Mouse (Mus musculus) MEL (cell line): Measurements from ENCODE around the gene Loxl3. TPM values are rescaled to one million over a fixed set of nuclear protein-coding genes. Genes with fewer than 3 reads are reported as not detected.

Source experiments
- DNase-seq: peaks from one replicate; pipeline ENCODE4 v3.0.0; 2011; ENCODE audit warnings: low read depth, low spot score
- H3K27ac ChIP-seq: 2 replicates; pipeline ENCODE4 v1.5.1; 2012; ENCODE audit warnings: low read depth, mild to moderate bottlenecking, control low read depth, low read length, moderate library complexity; ENCODE audit not compliant: control insufficient read depth
- H3K27me3 ChIP-seq, 2 experiments: fragments of 150-350 bp in 1 of 2; sonication (generic) in 1 of 2; 2 replicates each; pipeline ENCODE4 v1.6.1; 2012; ENCODE audit warnings: low read length in 2 of 2, mild to moderate bottlenecking in 2 of 2, improper control_type of control experiment in 1 of 2, moderate library complexity in 1 of 2; ENCODE audit not compliant: insufficient read depth in 2 of 2, control insufficient read depth in 1 of 2
- H3K36me3 ChIP-seq, 2 experiments: 2 replicates each; pipeline ENCODE4 v1.6.1; 2012 to 2014; ENCODE audit warnings: low read length in 2 of 2, improper control_type of control experiment in 1 of 2, inconsistent platforms in 1 of 2, mild to moderate bottlenecking in 1 of 2; ENCODE audit not compliant: insufficient read depth in 2 of 2, control insufficient read depth in 1 of 2
- H3K4me1 ChIP-seq, 2 experiments: fragments of 150-350 bp in 1 of 2; sonication (generic) in 1 of 2; 2 replicates each; pipeline ENCODE4 v1.6.1; 2012; ENCODE audit warnings: low read length in 2 of 2, improper control_type of control experiment in 1 of 2, mild to moderate bottlenecking in 1 of 2; ENCODE audit not compliant: insufficient read depth in 2 of 2, control insufficient read depth in 1 of 2
- H3K4me3 ChIP-seq, 2 experiments: fragments of 150-350 bp in 1 of 2; sonication (generic) in 1 of 2; 2 replicates each; pipeline ENCODE4 v1.5.1; 2012; ENCODE audit warnings: low read depth in 2 of 2, low read length in 2 of 2, mild to moderate bottlenecking in 2 of 2, moderate library complexity in 2 of 2, control low read depth in 1 of 2, improper control_type of control experiment in 1 of 2; ENCODE audit not compliant: control insufficient read depth in 1 of 2, insufficient read depth in 1 of 2
- H3K79me2 ChIP-seq: 2 replicates; pipeline ENCODE4 v1.6.1; 2012; ENCODE audit warnings: mild to moderate bottlenecking, low read length, moderate library complexity; ENCODE audit not compliant: control insufficient read depth, poor library complexity, insufficient read depth
- H3K9ac ChIP-seq: 2 replicates; pipeline ENCODE4 v1.6.1; 2012; ENCODE audit warnings: low read depth, mild to moderate bottlenecking, control low read depth, low read length, moderate library complexity; ENCODE audit not compliant: control insufficient read depth, poor library complexity, severe bottlenecking
- H3K9me3 ChIP-seq: fragments of 150-350 bp; sonication (generic); replicated peaks from 2 replicates; pipeline ENCODE4 v1.6.1; 2012; ENCODE audit warnings: mild to moderate bottlenecking, low read length, improper control_type of control experiment, moderate library complexity; ENCODE audit not compliant: insufficient read depth
- BHLHE40 ChIP-seq: IDR thresholded peaks from 2 replicates; pipeline ENCODE4 v1.6.1; 2012; ENCODE audit warnings: low read depth, mild to moderate bottlenecking, inconsistent platforms, low read length, improper control_type of control experiment, borderline replicate concordance
- CHD1 ChIP-seq: IDR thresholded peaks from 2 replicates; pipeline ENCODE4 v1.6.1; 2012; ENCODE audit warnings: low read depth, mild to moderate bottlenecking, inconsistent platforms, low read length, improper control_type of control experiment
- CHD2 ChIP-seq: IDR thresholded peaks from 2 replicates; pipeline ENCODE4 v1.6.1; 2011; ENCODE audit warnings: low read length, improper control_type of control experiment
- CTCF ChIP-seq, 3 experiments: IDR thresholded peaks in 2 of 3; conservative IDR thresholded peaks in 1 of 3; 2 replicates each; pipeline ENCODE4 v1.5.1; 2011 to 2012; ENCODE audit warnings: low read length in 3 of 3, low read depth in 2 of 3, mild to moderate bottlenecking in 2 of 3, improper control_type of control experiment in 1 of 3, inconsistent platforms in 1 of 3, mixed read lengths in 1 of 3, moderate library complexity in 1 of 3; ENCODE audit not compliant: control insufficient read depth in 1 of 3, insufficient read depth in 1 of 3, poor library complexity in 1 of 3, severe bottlenecking in 1 of 3
- E2F4 ChIP-seq: IDR thresholded peaks from 2 replicates; pipeline ENCODE4 v1.6.1; 2011; ENCODE audit warnings: low read depth, low read length, improper control_type of control experiment, borderline replicate concordance
- EP300 ChIP-seq, 2 experiments: IDR thresholded peaks; 2 replicates each; pipeline ENCODE4 v1.6.1; 2011; ENCODE audit warnings: improper control_type of control experiment in 2 of 2, low read length in 2 of 2, low read depth in 1 of 2, mild to moderate bottlenecking in 1 of 2
- KAT2A ChIP-seq: conservative IDR thresholded peaks from 2 replicates; pipeline ENCODE4 v1.6.1; 2012; ENCODE audit warnings: low read depth, low read length, improper control_type of control experiment, inconsistent platforms
- MAX ChIP-seq: IDR thresholded peaks from 2 replicates; pipeline ENCODE4 v1.6.1; 2011; ENCODE audit warnings: low read length, improper control_type of control experiment
- MYB ChIP-seq: IDR thresholded peaks from 2 replicates; pipeline ENCODE4 v1.6.1; 2011; ENCODE audit warnings: mild to moderate bottlenecking, low read depth, low read length, improper control_type of control experiment
- MYC ChIP-seq: IDR thresholded peaks from 2 replicates; pipeline ENCODE4 v1.6.1; 2011; ENCODE audit warnings: low read depth, mild to moderate bottlenecking, low read length, improper control_type of control experiment, moderate library complexity
- NRF1 ChIP-seq: IDR thresholded peaks from 2 replicates; pipeline ENCODE4 v1.6.1; 2014; ENCODE audit warnings: low read depth, mild to moderate bottlenecking, inconsistent platforms, low read length, improper control_type of control experiment, moderate library complexity; ENCODE audit not compliant: poor library complexity, insufficient read depth, severe bottlenecking
- POLR2A ChIP-seq, 2 experiments: IDR thresholded peaks; 2 replicates each; pipeline ENCODE4 v1.6.1; 2011 to 2012; ENCODE audit warnings: low read length in 2 of 2, mild to moderate bottlenecking in 2 of 2, control low read depth in 1 of 2, improper control_type of control experiment in 1 of 2, low read depth in 1 of 2, moderate library complexity in 1 of 2; ENCODE audit not compliant: control insufficient read depth in 1 of 2, insufficient read depth in 1 of 2, poor library complexity in 1 of 2
- POLR2AphosphoS5 ChIP-seq: IDR thresholded peaks from 2 replicates; pipeline ENCODE4 v1.6.1; 2012; ENCODE audit warnings: low read depth, borderline replicate concordance, mild to moderate bottlenecking, inconsistent platforms, low read length, moderate library complexity, mixed read lengths
- RCOR1 ChIP-seq: IDR thresholded peaks from 2 replicates; pipeline ENCODE4 v1.6.1; 2012; ENCODE audit warnings: low read depth, mild to moderate bottlenecking, inconsistent platforms, low read length, improper control_type of control experiment
- SIN3A ChIP-seq: IDR thresholded peaks from 2 replicates; pipeline ENCODE4 v1.6.1; 2012; ENCODE audit warnings: low read length, improper control_type of control experiment, inconsistent platforms
- SMC3 ChIP-seq: IDR thresholded peaks from 2 replicates; pipeline ENCODE4 v1.6.1; 2011; ENCODE audit warnings: low read depth, low read length, improper control_type of control experiment
- UBTF ChIP-seq: IDR thresholded peaks from 2 replicates; pipeline ENCODE4 v1.6.1; 2012; ENCODE audit warnings: low read depth, mild to moderate bottlenecking, inconsistent platforms, low read length, improper control_type of control experiment, moderate library complexity, borderline replicate concordance; ENCODE audit not compliant: insufficient read depth
- USF2 ChIP-seq, 2 experiments: IDR thresholded peaks; 2 replicates each; pipeline ENCODE4 v1.6.1; 2011 to 2012; ENCODE audit warnings: improper control_type of control experiment in 2 of 2, low read length in 2 of 2, borderline replicate concordance in 1 of 2, inconsistent platforms in 1 of 2, low read depth in 1 of 2, mild to moderate bottlenecking in 1 of 2; ENCODE audit not compliant: insufficient read depth in 1 of 2
- ZC3H11A ChIP-seq: IDR thresholded peaks from 2 replicates; pipeline ENCODE4 v1.6.1; 2012; ENCODE audit warnings: low read depth, mild to moderate bottlenecking, inconsistent platforms, low read length, improper control_type of control experiment
- polyA plus RNA-seq, 2 experiments: library from polyadenylated mRNA; stranded (reverse) in 1 of 2; unstranded in 1 of 2; fragments of >175 nt in 1 of 2; fragments of >200 nt in 1 of 2; gene quantifications; 2 replicates each; pipeline versions ENCODE4 v1.2.1 to v1.2.4; 2012; ENCODE audit warnings: low replicate concordance in 2 of 2, low read depth in 1 of 2; ENCODE audit not compliant: insufficient read length in 2 of 2, insufficient read depth in 1 of 2, missing spikeins in 1 of 2
- total RNA-seq: library from RNA; depleted of rRNA; stranded (reverse); fragments of 300-350 nt; gene quantifications from 2 replicates; pipeline ENCODE4 v1.2.3, GENCODE M21; 2012

The Loxl3 gene
- total and polyA plus RNA-seq, 3 experiments: 0.77 to 1.0 TPM; not detected in 1

DNA sequence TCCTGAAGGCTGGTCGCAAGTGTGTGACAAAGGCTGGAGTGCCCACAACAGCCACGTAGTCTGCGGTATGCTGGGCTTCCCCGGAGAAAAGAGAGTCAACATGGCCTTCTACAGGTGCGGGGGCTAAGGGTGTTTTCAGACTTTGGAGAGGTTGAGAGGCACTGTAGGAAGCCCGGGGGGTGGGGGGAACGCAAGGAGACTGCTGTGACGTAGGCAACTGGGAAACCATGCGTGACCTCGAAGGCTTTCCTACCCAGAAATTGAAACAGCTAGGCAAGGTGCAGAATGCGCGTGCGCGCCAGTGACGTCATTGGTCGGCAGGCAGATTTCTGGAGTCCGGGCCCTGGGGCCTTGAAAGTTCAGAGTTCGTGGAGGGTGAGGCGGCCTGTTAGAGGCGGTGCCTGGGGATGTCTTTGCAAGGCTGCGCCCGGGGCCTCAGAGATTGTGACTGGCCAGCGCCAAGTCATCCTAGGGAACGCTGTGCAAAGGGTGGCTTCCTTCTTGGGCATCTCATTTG lies 4.6 kb downstream of the Loxl3 start:
- peak; percentile 77 for DNase-seq
- H3K4me1 ChIP-seq: peaks cover 0 to 4% of the 10 kb centered on the region in 2 experiments; a peak in 2 of 4 replicates
- no peaks in the 10 kb centered on the region for H3K9me3 ChIP-seq
- H3K79me2 ChIP-seq: no peaks in the 10 kb centered on the region
- H3K4me3 ChIP-seq: peak overlapping the region; percentile 34 to 42
- no peak for TF ChIP-seq USF2 (IDR thresholded peaks at IDR 0.05; ENCODE audit: borderline replicate concordance in 1 of 2, insufficient read depth in 1 of 2, low read depth in 1 of 2, low read length in 2 of 2)
- TF ChIP-seq NRF1: peak; percentile 75
- no peak for TF ChIP-seq ZC3H11A
- peak in 1 of 2 experiments; percentile 17; a peak in 1 of 4 replicates for TF ChIP-seq POLR2A (IDR thresholded peaks at IDR 0.05; ENCODE audit: control insufficient read depth in 1 of 2, insufficient read depth in 1 of 2, low read depth in 1 of 2, low read length in 2 of 2, poor library complexity in 1 of 2)
- no peak for TF ChIP-seq KAT2A
- TF ChIP-seq POLR2AphosphoS5: no peak
- no peak for TF ChIP-seq MYB
- no peak for TF ChIP-seq CHD1
- TF ChIP-seq CHD2: peak; percentile 65
- no peak for TF ChIP-seq SMC3
- TF ChIP-seq E2F4: no peak
- no peak for TF ChIP-seq UBTF
- TF ChIP-seq MYC: no peak
- no peak for TF ChIP-seq CTCF (IDR thresholded peaks at IDR 0.05 in 2 of 3, conservative IDR thresholded peaks at IDR 0.05 in 1 of 3; ENCODE audit: control insufficient read depth in 1 of 3, insufficient read depth in 1 of 3, low read depth in 2 of 3, low read length in 3 of 3, poor library complexity in 1 of 3, severe bottlenecking in 1 of 3)
- TF ChIP-seq MAX: peak; percentile 53; the same call in 1 of the 2 replicates
- TF ChIP-seq EP300 (IDR thresholded peaks at IDR 0.05; ENCODE audit: low read depth in 1 of 2, low read length in 2 of 2): no peak
- no peak for TF ChIP-seq RCOR1
- 0 out of 2 replicates have a peak, but pooled peaks have one; percentile 2 for TF ChIP-seq SIN3A
- TF ChIP-seq BHLHE40: no peak
- TF ChIP-seq, all 39 proteins: peak for 5
- Histone ChIP-seq H3K9ac (peak overlapping the region; percentile 35), H3K36me3 (no peaks in the 10 kb centered on the region), H3K27ac (no peak overlapping the region; the same call in 1 of the 2 replicates), H3K27me3 (no peaks in the 10 kb centered on the region; a peak in 1 of 4 replicates)

DNA sequence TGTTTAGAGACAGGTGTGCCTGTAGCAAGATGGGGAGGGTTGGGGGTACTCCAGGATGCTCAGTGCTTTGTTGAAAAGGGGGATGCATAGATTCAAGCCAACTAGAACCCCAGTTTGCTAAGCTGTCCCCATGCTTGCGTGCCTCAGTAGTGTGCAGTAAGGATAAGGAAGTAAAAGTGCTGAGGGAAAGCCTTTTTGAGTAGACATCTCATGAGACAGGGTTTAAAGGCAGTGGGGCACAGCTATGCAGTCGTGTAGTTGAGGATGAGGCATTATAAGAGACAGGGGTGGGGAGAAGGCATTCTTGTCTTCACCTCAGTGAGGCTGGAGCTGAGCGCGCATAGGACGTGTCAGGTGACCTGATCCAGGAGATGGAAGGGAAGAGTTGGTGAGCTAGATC lies 6.6 kb downstream of the Loxl3 start:
- Histone ChIP-seq H3K4me1 (peaks cover 0 to 4% of the 10 kb centered on the region in 2 experiments; a peak in 2 of 4 replicates), H3K27ac (no peak overlapping the region), H3K79me2 (no peaks in the 10 kb centered on the region), H3K36me3 (peaks cover 0 to 2% of the 10 kb centered on the region in 2 experiments; a peak in 1 of 4 replicates), H3K27me3 (no peaks in the 10 kb centered on the region; a peak in 1 of 4 replicates), H3K9me3 (no peaks in the 10 kb centered on the region), H3K9ac (no peak overlapping the region), H3K4me3 (no peak overlapping the region)
- DNase-seq: no peak
- no peak for TF ChIP-seq UBTF
